Mouse (Mus musculus): ENCODE measurements at regions not wholly inside any gene's neighbourhood (a gene's known extent, or its start where the extent isn't known, plus 50 kb on each side); places are given as distances from the start of the nearest gene placed in this dataset.

- ATAC-seq (ENCODE audit: low read depth) = no peak
- WGBS = 53% methylated on average over 3 of the region's 3 CpGs
Observed at GRCm38 (mm10) chr16:30826128-30826527, 226.6 kb downstream of the Fam43a start.

DNA sequence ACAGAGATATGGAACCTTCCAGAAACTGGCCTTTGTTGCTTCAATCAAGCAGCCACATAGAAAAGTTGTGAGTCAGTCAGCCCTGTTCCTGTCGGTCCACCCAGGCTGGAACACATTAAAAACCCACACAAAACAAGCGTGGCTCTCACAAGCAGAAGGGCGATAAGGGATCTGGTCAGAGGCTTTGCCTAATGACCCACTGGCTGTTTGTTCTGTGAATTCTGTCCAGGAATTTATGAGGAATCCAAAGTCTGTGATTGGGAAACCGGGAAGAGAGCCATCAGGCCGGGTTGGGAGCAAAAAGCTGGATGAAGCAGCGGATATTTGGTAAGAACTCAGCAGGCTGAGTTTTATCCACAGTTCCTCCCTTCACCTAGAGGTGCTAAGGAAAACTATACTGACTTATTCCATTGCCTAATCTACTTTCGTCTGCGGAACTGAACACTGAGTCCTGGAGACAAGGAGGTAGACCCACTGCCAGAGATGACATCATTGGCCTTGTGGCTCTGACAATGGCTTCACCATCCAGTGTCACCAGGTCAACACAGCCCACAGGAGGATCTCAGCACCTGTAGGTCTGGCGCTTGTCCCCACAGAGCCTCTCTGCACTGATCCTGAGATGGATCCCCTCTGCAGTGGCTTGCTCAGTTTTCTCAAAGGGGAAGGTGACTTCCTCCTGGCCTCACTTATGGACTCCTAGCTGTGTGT, 228.5 kb downstream of the Fam43a start:
- peaks cover 4% of the 10 kb centered on the region; the same call in 1 of the 2 replicates for H3K9me3 ChIP-seq
- H3K27ac ChIP-seq (replicated peaks) = no peak overlapping the region
- no peak overlapping the region for H3K9ac ChIP-seq
- ATAC-seq (ENCODE audit: low read depth) = no peak
- WGBS = 89% methylated on average over 9 of the region's 9 CpGs
- no peaks in the 10 kb centered on the region for H3K36me3 ChIP-seq
- no peak overlapping the region for H3K4me3 ChIP-seq
- no peaks in the 10 kb centered on the region for H3K4me1 ChIP-seq (replicated peaks)
- no peak overlapping the region for H3K4me2 ChIP-seq
- H3K27me3 ChIP-seq = no peaks in the 10 kb centered on the region

More at GRCm38 (mm10) chr16:30826128-30826527, 226.6 kb downstream of the Fam43a start:
- no peak overlapping the region for H3K27ac ChIP-seq (replicated peaks)
- no peak overlapping the region for H3K9ac ChIP-seq
- H3K27me3 ChIP-seq = no peaks in the 10 kb centered on the region
- no peak overlapping the region for H3K4me2 ChIP-seq
- H3K9me3 ChIP-seq = no peaks in the 10 kb centered on the region
- peaks cover 15% of the 10 kb centered on the region for H3K4me1 ChIP-seq (replicated peaks)
- no peak overlapping the region for H3K4me3 ChIP-seq
- no peaks in the 10 kb centered on the region for H3K36me3 ChIP-seq

GRCm38 (mm10) chr16:30834561-30834960, 235.0 kb downstream of the Fam43a start:
- no peak for ATAC-seq (ENCODE audit: low read depth)
- Histone ChIP-seq H3K4me2 (no peak overlapping the region), H3K27me3 (no peaks in the 10 kb centered on the region), H3K4me3 (no peak overlapping the region), H3K4me1 (replicated peaks) (no peaks in the 10 kb centered on the region), H3K9ac (no peak overlapping the region), H3K36me3 (no peaks in the 10 kb centered on the region), H3K27ac (replicated peaks) (no peak overlapping the region), H3K9me3 (peaks cover 4% of the 10 kb centered on the region; the same call in 1 of the 2 replicates)
- 50% methylated on average over 3 of the region's 3 CpGs for WGBS

GRCm38 (mm10) chr16:30835678-30836077, 236.2 kb downstream of the Fam43a start:
- WGBS = 50% methylated on average over 2 of the region's 2 CpGs
- Histone ChIP-seq H3K9me3 (peaks cover 15% of the 10 kb centered on the region; the same call in 1 of the 2 replicates), H3K4me1 (replicated peaks) (no peaks in the 10 kb centered on the region), H3K4me3 (no peak overlapping the region), H3K9ac (no peak overlapping the region), H3K36me3 (no peaks in the 10 kb centered on the region), H3K4me2 (no peak overlapping the region), H3K27me3 (no peaks in the 10 kb centered on the region), H3K27ac (replicated peaks) (no peak overlapping the region)
- no peak for ATAC-seq (ENCODE audit: low read depth)

GRCm38 (mm10) chr16:30842831-30843230, 238.4 kb downstream of the Xxylt1 start:
- 74% methylated on average over 2 of the region's 2 CpGs for WGBS
- no peaks in the 10 kb centered on the region for H3K27me3 ChIP-seq
- no peak overlapping the region for H3K27ac ChIP-seq (replicated peaks)
- ATAC-seq (ENCODE audit: low read depth) = no peak
- H3K4me1 ChIP-seq (replicated peaks) = no peaks in the 10 kb centered on the region
- no peaks in the 10 kb centered on the region for H3K36me3 ChIP-seq
- peaks cover 20% of the 10 kb centered on the region; the same call in 1 of the 2 replicates for H3K9me3 ChIP-seq
- H3K9ac ChIP-seq = no peak overlapping the region
- H3K4me3 ChIP-seq = no peak overlapping the region
- no peak overlapping the region for H3K4me2 ChIP-seq

GRCm38 (mm10) chr16:30852595-30852994, 228.6 kb downstream of the Xxylt1 start:
- Histone ChIP-seq H3K4me2 (no peak overlapping the region), H3K36me3 (no peaks in the 10 kb centered on the region), H3K27me3 (no peaks in the 10 kb centered on the region), H3K9ac (no peak overlapping the region), H3K27ac (replicated peaks) (no peak overlapping the region), H3K9me3 (no peaks in the 10 kb centered on the region), H3K4me1 (replicated peaks) (no peaks in the 10 kb centered on the region), H3K4me3 (no peak overlapping the region)
- WGBS = 88% methylated on average over 1 of the region's 1 CpGs
- no peak for ATAC-seq (ENCODE audit: low read depth)

DNA sequence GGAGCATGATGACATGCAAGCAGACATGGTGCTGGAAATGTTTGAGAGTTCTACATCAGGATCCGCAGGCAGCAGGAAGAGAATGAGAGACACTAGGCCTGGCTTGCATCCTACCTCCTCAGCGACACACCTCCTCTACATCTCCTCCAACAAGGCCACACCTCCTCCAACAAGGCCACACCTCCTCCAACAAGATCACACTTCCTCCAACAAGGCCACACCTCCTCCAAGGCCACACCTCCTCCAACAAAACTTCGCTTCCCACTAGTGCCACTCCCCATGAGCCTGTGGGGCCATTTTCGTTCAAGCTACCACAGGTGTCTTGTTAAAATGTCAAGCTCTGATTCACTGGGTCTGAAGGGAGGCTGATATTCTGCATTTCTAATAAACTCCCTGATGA, 226.5 kb downstream of the Xxylt1 start:
- Histone ChIP-seq H3K27ac (replicated peaks) (no peak overlapping the region), H3K36me3 (no peaks in the 10 kb centered on the region), H3K9me3 (no peaks in the 10 kb centered on the region), H3K4me2 (no peak overlapping the region), H3K27me3 (no peaks in the 10 kb centered on the region), H3K4me1 (replicated peaks) (no peaks in the 10 kb centered on the region), H3K9ac (no peak overlapping the region), H3K4me3 (no peak overlapping the region)
- 77% methylated on average over 4 of the region's 4 CpGs for WGBS
- ATAC-seq (ENCODE audit: low read depth) = no peak

- Histone ChIP-seq H3K9me3 (no peaks in the 10 kb centered on the region), H3K4me2 (no peak overlapping the region), H3K27me3 (no peaks in the 10 kb centered on the region), H3K9ac (no peak overlapping the region), H3K36me3 (no peaks in the 10 kb centered on the region), H3K4me3 (no peak overlapping the region), H3K27ac (replicated peaks) (no peak overlapping the region), H3K4me1 (replicated peaks) (no peaks in the 10 kb centered on the region)
- ATAC-seq (ENCODE audit: low read depth) = no peak
- 82% methylated on average over 2 of the region's 2 CpGs for WGBS
Observed at GRCm38 (mm10) chr16:30857656-30858055, 223.6 kb downstream of the Xxylt1 start.

- Histone ChIP-seq H3K4me2 (no peak overlapping the region), H3K27me3 (no peaks in the 10 kb centered on the region), H3K27ac (replicated peaks) (no peak overlapping the region), H3K9ac (no peak overlapping the region), H3K4me3 (no peak overlapping the region), H3K9me3 (no peaks in the 10 kb centered on the region), H3K4me1 (replicated peaks) (peaks cover 29% of the 10 kb centered on the region), H3K36me3 (no peaks in the 10 kb centered on the region)
- ATAC-seq (ENCODE audit: low read depth) = no peak
- 89% methylated on average over 7 of the region's 7 CpGs for WGBS
Observed at GRCm38 (mm10) chr16:30869136-30869909, 211.9 kb downstream of the Xxylt1 start.

- ATAC-seq (ENCODE audit: low read depth) = no peak
- Histone ChIP-seq H3K36me3 (no peaks in the 10 kb centered on the region), H3K9me3 (no peaks in the 10 kb centered on the region), H3K9ac (no peak overlapping the region), H3K27me3 (no peaks in the 10 kb centered on the region), H3K27ac (replicated peaks) (no peak overlapping the region), H3K4me2 (no peak overlapping the region), H3K4me1 (replicated peaks) (peaks cover 35% of the 10 kb centered on the region), H3K4me3 (no peak overlapping the region)
- 73% methylated on average over 14 of the region's 14 CpGs for WGBS
Observed at GRCm38 (mm10) chr16:30870110-30870509, 211.1 kb downstream of the Xxylt1 start.

DNA sequence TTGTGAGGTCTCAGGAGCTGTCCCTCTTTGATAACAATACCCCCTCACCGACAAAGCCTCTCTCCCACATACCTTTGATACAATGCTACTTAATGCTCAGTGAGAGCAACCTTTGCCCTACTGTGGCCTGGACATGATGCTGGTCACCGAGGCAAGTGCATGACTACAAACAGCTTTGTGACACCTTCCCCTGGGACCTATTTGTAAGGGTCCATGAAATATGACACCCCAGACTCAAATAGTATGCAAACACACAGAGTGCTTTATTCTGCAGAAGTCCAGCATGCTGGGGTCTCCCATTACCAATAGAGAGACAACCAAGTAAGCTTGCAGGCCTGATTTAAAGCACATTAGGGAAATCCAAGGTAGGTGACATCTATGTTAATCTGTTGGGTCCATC, 210.6 kb downstream of the Xxylt1 start:
- no peak overlapping the region for H3K27ac ChIP-seq (replicated peaks)
- no peaks in the 10 kb centered on the region for H3K36me3 ChIP-seq
- H3K9ac ChIP-seq = no peak overlapping the region
- no peaks in the 10 kb centered on the region for H3K27me3 ChIP-seq
- H3K4me2 ChIP-seq = no peak overlapping the region
- no peak overlapping the region for H3K4me3 ChIP-seq
- no peaks in the 10 kb centered on the region for H3K9me3 ChIP-seq
- WGBS = 22% methylated on average over 2 of the region's 2 CpGs
- peaks cover 40% of the 10 kb centered on the region for H3K4me1 ChIP-seq (replicated peaks)
- ATAC-seq (ENCODE audit: low read depth) = no peak

DNA sequence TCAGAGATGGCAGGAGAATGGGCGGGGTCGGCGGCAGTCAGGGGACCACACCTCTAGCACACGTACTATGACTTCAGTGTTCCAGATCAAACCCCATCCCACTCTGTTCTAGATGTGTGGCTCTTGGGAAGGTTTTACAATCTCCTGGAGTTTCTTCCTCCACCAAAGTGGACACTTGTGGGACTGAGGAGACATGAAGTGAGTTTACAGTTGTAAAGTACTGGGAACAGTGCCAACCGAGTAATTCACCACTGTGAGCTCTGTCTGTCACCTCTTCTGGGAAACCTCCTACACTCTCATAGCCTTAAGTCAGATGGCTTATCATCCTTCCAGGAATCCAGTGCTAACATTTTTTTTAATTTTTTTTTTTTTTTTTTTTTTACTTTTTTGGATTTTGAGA, 209.1 kb downstream of the Xxylt1 start:
- H3K4me3 ChIP-seq = no peak overlapping the region
- H3K27ac ChIP-seq (replicated peaks) = no peak overlapping the region
- WGBS = 86% methylated on average over 5 of the region's 5 CpGs
- H3K9ac ChIP-seq = no peak overlapping the region
- peaks cover 44% of the 10 kb centered on the region for H3K4me1 ChIP-seq (replicated peaks)
- no peaks in the 10 kb centered on the region for H3K9me3 ChIP-seq
- no peaks in the 10 kb centered on the region for H3K36me3 ChIP-seq
- no peak for ATAC-seq (ENCODE audit: low read depth)
- H3K27me3 ChIP-seq = no peaks in the 10 kb centered on the region
- no peak overlapping the region for H3K4me2 ChIP-seq
